Mouse (Mus musculus) C2C12 (cell line): ENCODE measurements around the gene Ubap2. TPM values are rescaled to one million over a fixed set of nuclear protein-coding genes. Genes with fewer than 3 reads are reported as not detected.

Experiments used
- H3K27me3 ChIP-seq: one replicate; pipeline ENCODE4 v1.6.1; 2011; ENCODE audit not compliant: control insufficient read depth, insufficient read depth, insufficient read length
- H3K36me3 ChIP-seq: one replicate; pipeline ENCODE4 v1.6.1; 2011; ENCODE audit not compliant: control insufficient read depth, insufficient read depth
- H3K4me3 ChIP-seq: one replicate; pipeline ENCODE4 v1.5.1; 2011; ENCODE audit warnings: mild to moderate bottlenecking, control low read depth; ENCODE audit not compliant: poor library complexity, insufficient read depth, severe bottlenecking
- H3K79me2 ChIP-seq: one replicate; pipeline ENCODE4 v1.6.1; 2011; ENCODE audit not compliant: control insufficient read depth, insufficient read depth
- H3K79me3 ChIP-seq: one replicate; pipeline ENCODE4 v1.6.1; 2011; ENCODE audit warnings: low read depth, control low read depth
- H3ac ChIP-seq: one replicate; pipeline ENCODE3; 2011; ENCODE audit warnings: low read depth; ENCODE audit not compliant: control insufficient read depth, insufficient read length
- CEBPB ChIP-seq: IDR thresholded peaks from one replicate; pipeline ENCODE4 v1.6.1; 2011; ENCODE audit warnings: low read depth, mild to moderate bottlenecking, control low read depth, moderate library complexity
- CTCF ChIP-seq: IDR thresholded peaks from one replicate; pipeline ENCODE4 v1.5.1; 2011; ENCODE audit not compliant: control insufficient read depth, insufficient read depth, insufficient read length
- FOSL1 ChIP-seq: IDR thresholded peaks from one replicate; pipeline ENCODE4 v1.8.0; 2011; ENCODE audit warnings: mild to moderate bottlenecking, low read length; ENCODE audit not compliant: poor library complexity, insufficient read depth, severe bottlenecking
- MAX ChIP-seq: IDR thresholded peaks from one replicate; pipeline ENCODE4 v1.6.1; 2011; ENCODE audit warnings: mild to moderate bottlenecking, control low read depth
- MYOD1 ChIP-seq: IDR thresholded peaks from one replicate; pipeline ENCODE4 v1.6.1; 2011; ENCODE audit warnings: low read depth; ENCODE audit not compliant: control insufficient read depth, insufficient read length
- MYOG ChIP-seq: IDR thresholded peaks from one replicate; pipeline ENCODE4 v1.6.1; 2011; ENCODE audit not compliant: control insufficient read depth, insufficient read length; ENCODE audit errors: extremely low read depth
- USF1 ChIP-seq: IDR thresholded peaks from one replicate; pipeline ENCODE4 v1.6.1; 2011; ENCODE audit warnings: low read depth, mild to moderate bottlenecking, control low read depth, moderate library complexity
- polyA plus RNA-seq: library from polyadenylated mRNA; unstranded; fragments of >200 nt; fragmentation: generic; extraction: Trizol; gene quantifications from one replicate; pipeline ENCODE4 v1.2.1, GENCODE M21; 2012; ENCODE audit warnings: missing spikeins

Ubap2 gene
- polyA plus RNA-seq, 1 experiment, result 61.0 TPM

DNA sequence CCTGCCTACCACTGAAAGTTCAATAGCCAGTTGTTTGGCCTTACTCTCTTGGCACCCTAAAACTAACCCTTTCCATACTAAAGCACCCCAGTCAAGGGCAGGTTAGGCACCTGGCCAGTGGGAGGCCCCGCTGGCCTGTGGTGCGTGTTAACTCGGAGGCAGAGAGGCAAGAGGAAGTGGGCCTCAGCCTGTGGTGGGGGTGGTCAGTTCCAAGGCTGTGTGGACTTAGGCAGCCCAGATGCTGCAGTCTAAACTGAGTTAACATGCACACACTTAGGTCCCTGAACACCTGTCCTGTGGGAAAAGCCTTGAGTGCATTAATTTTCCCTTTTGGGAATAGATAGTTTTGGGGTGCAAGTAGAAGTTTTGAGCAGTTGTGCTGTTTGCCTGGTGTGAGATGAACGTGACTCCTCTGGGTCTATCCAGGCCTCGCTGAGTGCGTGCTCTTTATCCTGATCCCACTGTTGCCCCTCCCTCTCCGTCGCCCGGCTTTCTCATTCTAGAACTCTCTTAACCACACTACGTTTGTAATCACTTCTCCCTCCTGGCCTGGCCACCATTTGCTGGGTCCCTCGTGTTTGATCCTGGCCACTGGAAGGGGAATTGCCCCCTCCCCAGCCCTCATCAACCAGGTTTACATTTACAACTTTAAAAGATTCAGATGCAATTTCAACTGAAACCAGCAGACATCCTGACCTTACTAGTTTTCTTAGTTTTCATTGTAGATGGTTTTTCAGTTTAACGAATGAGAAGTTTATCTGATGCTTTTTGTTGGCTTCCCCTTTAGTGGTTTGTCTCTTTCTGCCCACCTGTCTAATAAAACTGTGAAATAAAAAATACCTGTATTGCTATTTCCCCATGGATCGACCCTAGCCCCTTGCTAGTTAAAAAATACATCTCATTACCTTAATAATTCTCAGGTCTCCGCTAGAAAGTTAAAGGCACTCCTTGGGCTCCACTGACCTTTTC is 82.1 kb downstream of the Ubap2 start:
- H3K79me3 ChIP-seq, result no peaks in the 10 kb centered on the region
- H3ac ChIP-seq, result no peak overlapping the region
- peaks cover 65% of the 10 kb centered on the region for H3K36me3 ChIP-seq
- TF ChIP-seq MYOG (no peak), CTCF (no peak), MAX (no peak), CEBPB (no peak), FOSL1 (no peak), USF1 (no peak), MYOD1 (no peak)
- no peaks in the 10 kb centered on the region for H3K79me2 ChIP-seq
- no peaks in the 10 kb centered on the region for H3K27me3 ChIP-seq
- H3K4me3 ChIP-seq, result no peak overlapping the region

DNA sequence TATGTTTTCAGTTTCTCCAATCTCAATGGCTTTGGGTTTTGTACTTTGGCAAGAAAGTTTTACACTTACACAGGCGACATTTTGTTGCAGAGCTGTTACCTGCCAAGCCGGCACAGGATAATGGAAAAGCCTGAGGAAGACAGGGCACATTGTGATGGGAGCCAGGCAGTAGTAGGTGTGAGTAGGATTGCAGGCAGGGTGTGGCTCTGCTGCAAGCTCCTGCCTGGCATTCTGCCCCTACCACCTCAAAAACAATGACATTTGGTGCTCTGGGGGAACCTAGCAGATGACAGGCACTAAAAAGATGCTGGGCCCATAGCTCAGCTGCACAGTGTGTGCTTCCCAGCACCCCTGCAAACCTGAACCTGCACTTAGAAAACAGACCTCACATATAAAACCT is 85.1 kb downstream of the Ubap2 start:
- Histone ChIP-seq H3K79me3 (peaks cover 1% of the 10 kb centered on the region), H3K27me3 (no peaks in the 10 kb centered on the region), H3K79me2 (no peaks in the 10 kb centered on the region), H3K4me3 (no peak overlapping the region), H3ac (no peak overlapping the region), H3K36me3 (peaks cover 47% of the 10 kb centered on the region)
- TF ChIP-seq MYOD1 (no peak), CTCF (no peak)

DNA sequence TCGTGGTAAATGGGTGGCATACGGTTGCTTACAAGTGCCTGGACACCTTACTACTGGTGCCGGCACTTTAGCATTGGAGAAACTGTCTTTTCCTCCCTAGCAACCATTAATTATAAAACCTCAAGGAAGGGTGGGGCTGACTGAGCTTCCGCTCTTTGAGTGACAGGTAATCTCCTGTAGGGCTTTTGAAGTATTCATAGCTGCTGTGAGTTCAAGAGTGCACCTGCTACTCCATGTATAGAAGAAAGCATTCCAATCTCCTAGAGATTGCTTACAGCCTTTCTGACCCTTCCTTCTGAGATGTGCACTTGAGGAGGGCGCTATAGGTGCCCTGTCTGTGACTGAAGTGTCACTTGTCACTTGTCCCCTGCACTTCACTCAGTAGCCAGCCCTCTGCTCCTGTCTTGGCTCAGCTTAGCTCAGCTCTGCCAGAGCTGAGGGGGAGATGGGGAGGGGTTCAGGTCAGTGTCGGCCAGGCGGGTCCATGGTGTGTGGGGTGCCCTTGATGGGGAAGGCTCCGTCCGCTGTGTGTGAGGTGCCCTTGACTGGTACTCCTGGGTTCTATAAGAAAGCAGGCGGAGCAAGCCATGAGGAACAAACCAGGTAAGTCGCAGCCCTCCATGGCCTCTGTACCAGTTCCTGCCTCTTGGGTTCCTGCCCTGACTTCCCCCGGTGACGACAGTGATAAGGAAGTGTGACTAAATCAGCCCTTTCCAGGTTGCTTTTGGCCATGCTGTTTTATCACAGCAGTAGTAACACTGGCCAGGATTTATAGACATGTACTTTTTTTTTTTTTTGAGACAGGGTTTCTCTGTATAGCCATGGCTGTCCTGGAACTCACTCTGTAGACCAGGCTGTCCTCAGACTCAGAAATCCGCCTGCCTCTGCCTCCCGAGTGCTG is 94.9 kb downstream of the Ubap2 start:
- no peaks in the 10 kb centered on the region for H3K79me2 ChIP-seq
- H3K4me3 ChIP-seq, result no peak overlapping the region
- TF ChIP-seq CTCF (no peak), CEBPB (no peak), FOSL1 (no peak), MYOG (no peak), MYOD1 (no peak), MAX (no peak), USF1 (no peak)
- no peaks in the 10 kb centered on the region for H3K79me3 ChIP-seq
- H3K36me3 ChIP-seq, result peaks cover 38% of the 10 kb centered on the region
- H3ac ChIP-seq, result no peak overlapping the region
- no peaks in the 10 kb centered on the region for H3K27me3 ChIP-seq

DNA sequence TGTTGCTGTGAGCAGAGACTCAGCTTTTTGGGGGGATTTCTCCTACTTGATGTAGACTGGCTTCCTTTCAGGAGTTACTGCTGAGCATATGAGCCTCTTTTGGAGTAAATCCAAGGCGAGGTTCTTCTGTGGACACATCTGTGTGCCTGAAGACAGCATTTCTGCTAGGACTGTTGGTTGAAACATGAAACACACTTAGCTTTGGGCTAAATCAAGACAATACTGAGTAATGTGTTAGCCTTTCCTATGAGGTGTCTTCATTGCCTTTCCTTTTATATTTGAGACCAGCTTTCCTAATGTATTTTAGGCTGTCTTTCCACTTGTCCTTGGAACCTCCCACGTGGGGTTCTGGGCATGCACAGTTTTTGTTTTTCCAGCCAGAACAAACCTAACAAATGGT is 100.3 kb downstream of the Ubap2 start:
- no peak overlapping the region for H3ac ChIP-seq
- peaks cover 37% of the 10 kb centered on the region for H3K36me3 ChIP-seq
- no peak overlapping the region for H3K4me3 ChIP-seq
- H3K79me3 ChIP-seq, result peaks cover 2% of the 10 kb centered on the region
- TF ChIP-seq USF1, result no peak
- no peak for TF ChIP-seq CTCF
- no peak for TF ChIP-seq MYOG
- no peak for TF ChIP-seq CEBPB
- no peak for TF ChIP-seq MYOD1
- no peak for TF ChIP-seq FOSL1
- no peak for TF ChIP-seq MAX
- no peaks in the 10 kb centered on the region for H3K27me3 ChIP-seq
- H3K79me2 ChIP-seq, result peaks cover 39% of the 10 kb centered on the region

DNA sequence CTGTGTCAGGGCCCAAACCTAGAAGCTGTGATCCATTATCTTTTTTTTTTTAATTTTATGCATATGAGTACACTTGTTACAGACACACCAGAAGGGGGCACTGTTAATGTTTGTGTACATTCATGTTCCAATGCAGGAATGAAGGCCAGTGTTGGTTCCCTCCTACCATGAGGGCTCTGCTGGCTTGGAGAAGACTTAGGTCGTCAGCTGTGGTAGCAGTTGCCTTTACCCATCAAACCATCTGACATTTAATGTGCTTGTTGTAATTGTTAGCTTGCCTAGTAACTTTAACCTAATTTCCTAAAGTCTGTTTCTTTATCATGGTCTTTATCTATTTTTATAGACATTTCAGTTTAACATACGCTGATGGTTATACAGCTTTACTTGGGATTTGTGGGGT is 104.0 kb downstream of the Ubap2 start:
- H3K79me2 ChIP-seq, result peaks cover 76% of the 10 kb centered on the region
- peaks cover 20% of the 10 kb centered on the region for H3K36me3 ChIP-seq
- H3K79me3 ChIP-seq, result peaks cover 16% of the 10 kb centered on the region
- no peak overlapping the region for H3ac ChIP-seq
- H3K27me3 ChIP-seq, result no peaks in the 10 kb centered on the region
- TF ChIP-seq FOSL1, result no peak
- no peak for TF ChIP-seq CEBPB
- no peak for TF ChIP-seq MYOD1
- no peak for TF ChIP-seq USF1
- TF ChIP-seq MYOG, result no peak
- no peak for TF ChIP-seq CTCF
- TF ChIP-seq MAX, result no peak
- H3K4me3 ChIP-seq, result no peak overlapping the region
